Mouse (Mus musculus) granulocyte monocyte progenitor cell, adult 5-6 weeks (primary cell): ENCODE measurements at regions not wholly inside any gene's neighbourhood (a gene's known extent, or its start where the extent isn't known, plus 50 kb on each side); places are given as distances from the start of the nearest gene placed in this dataset.
A peak's percentile ranks its signal among the peaks of the same experiment; 100 is the strongest.

Experiments used
- ATAC-seq: replicated peaks from 2 replicates; pipeline ENCODE4 v1.8.0; 2016; ENCODE audit warnings: mild to moderate bottlenecking, moderate TSS enrichment, inconsistent platforms; ENCODE audit not compliant: poor library complexity, severe bottlenecking

- peak; percentile 27; the same call in 1 of the 2 replicates for ATAC-seq
Observed at GRCm38 (mm10) chr3:100773237-100773636, 52.0 kb upstream of the Vtcn1 start.

- peak; percentile 67 for ATAC-seq
Observed at GRCm38 (mm10) chr3:100771363-100771762, 53.9 kb upstream of the Vtcn1 start.

- no peak for ATAC-seq
Observed at GRCm38 (mm10) chr3:100770841-100771240, 54.4 kb upstream of the Vtcn1 start.

GRCm38 (mm10) chr3:100769146-100769545, 56.1 kb upstream of the Vtcn1 start:
- no peak for ATAC-seq

GRCm38 (mm10) chr3:100768170-100768624, 57.1 kb upstream of the Vtcn1 start:
- no peak for ATAC-seq

- peak; percentile 90 for ATAC-seq
Observed at GRCm38 (mm10) chr3:100765323-100765722, 59.9 kb upstream of the Vtcn1 start.

- no peak for ATAC-seq
Observed at GRCm38 (mm10) chr3:100762895-100763294, 62.4 kb upstream of the Vtcn1 start.

GRCm38 (mm10) chr3:100759091-100759941, 65.9 kb upstream of the Vtcn1 start:
- ATAC-seq = no peak

- ATAC-seq = no peak
Observed at GRCm38 (mm10) chr3:100754677-100755076, 69.4 kb upstream of the Man1a2 start.

GRCm38 (mm10) chr3:100751211-100751610, 65.9 kb upstream of the Man1a2 start:
- ATAC-seq = no peak

GRCm38 (mm10) chr3:100748727-100749126, 63.4 kb upstream of the Man1a2 start:
- ATAC-seq = peak; percentile 65; the same call in 1 of the 2 replicates

- ATAC-seq = no peak
Observed at GRCm38 (mm10) chr3:100748309-100748691, 63.0 kb upstream of the Man1a2 start.

GRCm38 (mm10) chr3:100747421-100748308, 62.4 kb upstream of the Man1a2 start:
- ATAC-seq = no peak

- no peak for ATAC-seq
Observed at GRCm38 (mm10) chr3:100737660-100738059, 52.4 kb upstream of the Man1a2 start.

GRCm38 (mm10) chr3:100736539-100736938, 51.2 kb upstream of the Man1a2 start:
- no peak for ATAC-seq
